Mouse (Mus musculus) C2C12 (cell line): Measurements from ENCODE around the gene Ctnnbl1. TPM values are rescaled to one million over a fixed set of nuclear protein-coding genes. Genes with fewer than 3 reads are reported as not detected.

Experiments used
- H3K27me3 ChIP-seq: one replicate; pipeline ENCODE4 v1.6.1; 2011; ENCODE audit not compliant: control insufficient read depth, insufficient read depth, insufficient read length
- H3K36me3 ChIP-seq: one replicate; pipeline ENCODE4 v1.6.1; 2011; ENCODE audit not compliant: control insufficient read depth, insufficient read depth
- H3K4me3 ChIP-seq: one replicate; pipeline ENCODE4 v1.5.1; 2011; ENCODE audit warnings: mild to moderate bottlenecking, control low read depth; ENCODE audit not compliant: poor library complexity, insufficient read depth, severe bottlenecking
- H3K79me2 ChIP-seq: one replicate; pipeline ENCODE4 v1.6.1; 2011; ENCODE audit not compliant: control insufficient read depth, insufficient read depth
- H3K79me3 ChIP-seq: one replicate; pipeline ENCODE4 v1.6.1; 2011; ENCODE audit warnings: low read depth, control low read depth
- H3ac ChIP-seq: one replicate; pipeline ENCODE3; 2011; ENCODE audit warnings: low read depth; ENCODE audit not compliant: control insufficient read depth, insufficient read length
- CEBPB ChIP-seq: IDR thresholded peaks from one replicate; pipeline ENCODE4 v1.6.1; 2011; ENCODE audit warnings: low read depth, mild to moderate bottlenecking, control low read depth, moderate library complexity
- CTCF ChIP-seq: IDR thresholded peaks from one replicate; pipeline ENCODE4 v1.5.1; 2011; ENCODE audit not compliant: control insufficient read depth, insufficient read depth, insufficient read length
- FOSL1 ChIP-seq: IDR thresholded peaks from one replicate; pipeline ENCODE4 v1.8.0; 2011; ENCODE audit warnings: mild to moderate bottlenecking, low read length; ENCODE audit not compliant: poor library complexity, insufficient read depth, severe bottlenecking
- MAX ChIP-seq: IDR thresholded peaks from one replicate; pipeline ENCODE4 v1.6.1; 2011; ENCODE audit warnings: mild to moderate bottlenecking, control low read depth
- MYOD1 ChIP-seq: IDR thresholded peaks from one replicate; pipeline ENCODE4 v1.6.1; 2011; ENCODE audit warnings: low read depth; ENCODE audit not compliant: control insufficient read depth, insufficient read length
- MYOG ChIP-seq: IDR thresholded peaks from one replicate; pipeline ENCODE4 v1.6.1; 2011; ENCODE audit not compliant: control insufficient read depth, insufficient read length; ENCODE audit errors: extremely low read depth
- USF1 ChIP-seq: IDR thresholded peaks from one replicate; pipeline ENCODE4 v1.6.1; 2011; ENCODE audit warnings: low read depth, mild to moderate bottlenecking, control low read depth, moderate library complexity
- polyA plus RNA-seq: library from polyadenylated mRNA; unstranded; fragments of >200 nt; fragmentation: generic; extraction: Trizol; gene quantifications from one replicate; pipeline ENCODE4 v1.2.1, GENCODE M21; 2012; ENCODE audit warnings: missing spikeins

Ctnnbl1 gene
- polyA plus RNA-seq, 1 experiment = 42.0 TPM

DNA sequence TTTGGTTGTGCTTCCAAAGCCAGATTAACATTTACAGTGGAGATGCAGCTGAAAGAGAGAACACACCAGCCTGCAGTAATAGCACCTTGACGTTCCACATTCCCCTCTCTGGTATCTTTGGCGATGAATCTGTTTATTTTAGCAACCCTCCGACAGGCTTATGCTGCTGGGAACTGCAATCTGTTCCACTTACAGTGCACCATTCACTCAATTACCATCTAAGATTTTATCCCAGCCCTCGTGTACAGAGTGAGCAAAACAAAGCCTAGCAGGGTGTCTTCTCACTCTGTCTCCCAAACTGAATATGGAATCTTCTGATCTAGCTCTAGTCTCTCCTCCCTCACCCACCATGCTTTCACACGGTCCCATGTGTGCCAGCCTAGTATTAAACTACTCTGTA lies 140.8 kb downstream of the Ctnnbl1 start:
- Histone ChIP-seq H3K4me3 (no peak overlapping the region), H3K27me3 (no peaks in the 10 kb centered on the region), H3K79me2 (no peaks in the 10 kb centered on the region), H3ac (no peak overlapping the region), H3K79me3 (no peaks in the 10 kb centered on the region), H3K36me3 (peaks cover 4% of the 10 kb centered on the region)
- TF ChIP-seq CTCF (no peak), MYOG (no peak), MYOD1 (no peak), FOSL1 (no peak), MAX (no peak), CEBPB (no peak), USF1 (no peak)

DNA sequence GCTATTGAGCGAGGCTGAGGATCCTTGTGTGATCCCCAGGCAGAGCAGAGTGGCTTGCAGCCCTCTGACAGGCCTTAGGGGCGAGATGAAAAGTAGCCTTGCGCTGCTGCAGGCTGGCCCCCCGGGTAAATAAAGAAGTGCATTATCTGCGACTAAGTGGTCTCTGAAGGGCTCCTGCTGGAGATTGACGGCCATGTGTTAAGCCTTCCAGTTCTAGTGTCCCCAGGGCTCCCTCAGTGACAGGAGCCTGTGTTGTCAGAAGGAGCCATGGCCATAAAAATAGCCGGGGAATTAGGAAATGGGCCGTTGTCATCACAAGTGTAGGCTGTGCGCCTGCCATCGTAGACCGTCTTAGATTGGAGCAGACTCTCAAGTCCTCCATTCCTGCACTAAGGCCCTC lies 144.7 kb downstream of the Ctnnbl1 start:
- H3ac ChIP-seq = no peak overlapping the region
- TF ChIP-seq USF1 (no peak), FOSL1 (no peak), CEBPB (no peak), CTCF (no peak)
- H3K79me3 ChIP-seq = no peaks in the 10 kb centered on the region
- H3K27me3 ChIP-seq = no peaks in the 10 kb centered on the region
- H3K79me2 ChIP-seq = no peaks in the 10 kb centered on the region
- H3K36me3 ChIP-seq = peaks cover 4% of the 10 kb centered on the region
- no peak overlapping the region for H3K4me3 ChIP-seq

- TF ChIP-seq CTCF = no peak
- no peak for TF ChIP-seq USF1
- TF ChIP-seq CEBPB = no peak
- no peak for TF ChIP-seq FOSL1
- no peaks in the 10 kb centered on the region for H3K79me2 ChIP-seq
- H3K36me3 ChIP-seq = peaks cover 4% of the 10 kb centered on the region
- no peak overlapping the region for H3K4me3 ChIP-seq
- H3K27me3 ChIP-seq = no peaks in the 10 kb centered on the region
- no peak overlapping the region for H3ac ChIP-seq
- H3K79me3 ChIP-seq = no peaks in the 10 kb centered on the region
Measured at GRCm38 (mm10) chr2:157887275-157888025, 150.2 kb downstream of the Ctnnbl1 start.

GRCm38 (mm10) chr2:157891166-157891565 lies 154.0 kb downstream of the Ctnnbl1 start:
- TF ChIP-seq MYOG (no peak), CEBPB (no peak), MYOD1 (no peak), USF1 (no peak), FOSL1 (no peak), MAX (no peak), CTCF (no peak)
- H3K36me3 ChIP-seq = no peaks in the 10 kb centered on the region
- no peak overlapping the region for H3ac ChIP-seq
- no peaks in the 10 kb centered on the region for H3K79me2 ChIP-seq
- peaks cover 16% of the 10 kb centered on the region for H3K27me3 ChIP-seq
- no peaks in the 10 kb centered on the region for H3K79me3 ChIP-seq
- no peak overlapping the region for H3K4me3 ChIP-seq

- H3ac ChIP-seq = no peak overlapping the region
- no peaks in the 10 kb centered on the region for H3K79me3 ChIP-seq
- H3K79me2 ChIP-seq = no peaks in the 10 kb centered on the region
- H3K4me3 ChIP-seq = no peak overlapping the region
- TF ChIP-seq USF1 (no peak), MYOG (no peak), MAX (no peak), CTCF (no peak), MYOD1 (no peak), FOSL1 (no peak), CEBPB (no peak)
- H3K27me3 ChIP-seq = peaks cover 30% of the 10 kb centered on the region
- H3K36me3 ChIP-seq = no peaks in the 10 kb centered on the region
Measured at GRCm38 (mm10) chr2:157897131-157897530, 159.9 kb downstream of the Ctnnbl1 start.

GRCm38 (mm10) chr2:157913204-157913636 lies 176.0 kb downstream of the Ctnnbl1 start:
- Histone ChIP-seq H3K79me2 (no peaks in the 10 kb centered on the region), H3K27me3 (peaks cover 27% of the 10 kb centered on the region), H3K79me3 (no peaks in the 10 kb centered on the region), H3K36me3 (no peaks in the 10 kb centered on the region), H3ac (no peak overlapping the region), H3K4me3 (no peak overlapping the region)
- TF ChIP-seq MYOD1 = no peak
- peak; percentile 64 for TF ChIP-seq MAX
